Mouse (Mus musculus): ENCODE measurements around the gene Fbrsl1. TPM values are rescaled to one million over a fixed set of nuclear protein-coding genes. Genes with fewer than 3 reads are reported as not detected.
A peak's percentile ranks its signal among the peaks of the same experiment; 100 is the strongest.

Fbrsl1 gene
- 4.1 and 4.9 TPM in 2 replicates for polyA plus RNA-seq (2015; fragmentation: Nextera tagmentation; extraction: Ambion mirVana)

DNA sequence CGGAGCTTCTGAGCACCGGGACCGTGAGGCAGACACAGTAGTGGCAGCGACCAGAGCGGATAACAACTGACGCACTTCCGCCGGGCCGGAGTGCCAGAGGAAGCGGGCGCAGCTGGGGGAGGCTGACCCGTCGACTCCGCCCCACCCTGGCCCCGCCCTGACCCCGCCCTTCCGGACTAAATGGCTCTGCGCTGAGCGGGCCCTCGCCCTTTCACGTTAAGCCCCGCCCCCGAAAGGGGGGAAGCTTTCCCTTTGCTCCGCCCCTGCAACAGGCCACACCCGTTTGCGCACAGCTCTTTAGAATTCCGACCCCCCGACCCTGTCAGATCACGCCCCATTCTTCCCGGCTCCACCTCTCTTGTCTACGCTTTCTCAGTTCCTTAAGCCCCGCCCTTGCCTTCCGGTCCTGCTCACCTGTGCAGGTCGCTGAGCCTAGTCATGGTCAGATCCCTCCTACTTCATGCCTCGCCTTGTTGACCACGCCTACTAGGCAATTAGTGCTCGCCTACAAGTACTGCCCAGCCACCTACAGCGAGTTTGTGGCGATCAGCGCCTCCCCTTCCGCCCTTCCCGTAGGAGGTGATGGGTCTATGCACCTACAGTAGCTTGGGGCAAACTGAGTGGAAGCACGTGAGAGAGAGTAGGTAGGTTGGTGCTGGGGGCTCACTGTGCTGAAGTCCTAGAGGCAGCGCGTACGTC, at the start of gene Fbrsl1:
Gene Fbrsl1 (minus strand): TSS at position 68 of the 699 bp plus-strand sequence.
- ATAC-seq (ENCODE audit: insufficient read depth) = peak; percentile 98
- Histone ChIP-seq H3K9me3 (replicated peaks) (no peaks in the 10 kb centered on the region), H3K9ac (peak within 1 kb of the TSS; percentile 93), H3K27ac (replicated peaks) (peak within 1 kb of the TSS; percentile 87), H3K36me3 (replicated peaks) (no peaks in the 10 kb centered on the region), H3K27me3 (peaks cover 24% of the 10 kb centered on the region; the same call in 1 of the 2 replicates), H3K4me1 (replicated peaks) (peaks cover 37% of the 10 kb centered on the region), H3K4me2 (peak within 1 kb of the TSS; percentile 95), H3K4me3 (replicated peaks) (peak within 1 kb of the TSS; percentile 97)
- WGBS (ENCODE audit: insufficient replicate concordance) = 1% methylated on average over 46 of the region's 46 CpGs

- no peaks in the 10 kb centered on the region for H3K27me3 ChIP-seq
- no peak overlapping the region for H3K4me2 ChIP-seq
- no peak overlapping the region for H3K4me3 ChIP-seq (replicated peaks)
- H3K36me3 ChIP-seq (replicated peaks) = no peaks in the 10 kb centered on the region
- H3K9ac ChIP-seq = no peak overlapping the region
- H3K27ac ChIP-seq (replicated peaks) = no peak overlapping the region
- H3K4me1 ChIP-seq (replicated peaks) = no peaks in the 10 kb centered on the region
- WGBS (ENCODE audit: insufficient replicate concordance) = 55% methylated on average over 10 of the region's 10 CpGs
- no peaks in the 10 kb centered on the region for H3K9me3 ChIP-seq (replicated peaks)
- ATAC-seq (ENCODE audit: insufficient read depth) = no peak
Observed at GRCm38 (mm10) chr5:110498071-110498470, 49.8 kb upstream of the Fbrsl1 start.

DNA sequence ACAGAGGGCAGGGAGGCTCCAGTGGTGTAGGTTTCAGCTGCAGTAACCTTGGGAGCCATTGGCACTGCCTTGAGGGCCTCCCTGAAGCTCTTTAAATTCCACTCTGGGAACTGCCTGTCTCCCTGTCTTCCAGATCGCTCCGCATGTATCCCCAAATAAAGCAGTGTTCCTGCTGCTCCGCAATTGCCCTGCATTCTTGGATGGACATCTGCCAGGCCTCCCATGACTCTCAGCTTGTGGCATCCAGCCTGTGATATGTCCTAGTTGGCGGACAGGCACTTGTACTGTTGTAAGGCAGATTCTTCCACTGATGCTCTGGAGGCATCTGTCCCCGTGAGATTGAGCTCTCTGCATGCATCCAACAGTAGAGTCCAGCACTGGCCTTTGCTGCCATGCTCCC, 49.3 kb upstream of the Fbrsl1 start:
- H3K27ac ChIP-seq (replicated peaks) = no peak overlapping the region
- no peaks in the 10 kb centered on the region for H3K36me3 ChIP-seq (replicated peaks)
- H3K9me3 ChIP-seq (replicated peaks) = no peaks in the 10 kb centered on the region
- H3K27me3 ChIP-seq = no peaks in the 10 kb centered on the region
- H3K9ac ChIP-seq = no peak overlapping the region
- H3K4me1 ChIP-seq (replicated peaks) = no peaks in the 10 kb centered on the region
- no peak for ATAC-seq (ENCODE audit: insufficient read depth)
- no peak overlapping the region for H3K4me2 ChIP-seq
- H3K4me3 ChIP-seq (replicated peaks) = no peak overlapping the region
- WGBS (ENCODE audit: insufficient replicate concordance) = 60% methylated on average over 5 of the region's 5 CpGs

DNA sequence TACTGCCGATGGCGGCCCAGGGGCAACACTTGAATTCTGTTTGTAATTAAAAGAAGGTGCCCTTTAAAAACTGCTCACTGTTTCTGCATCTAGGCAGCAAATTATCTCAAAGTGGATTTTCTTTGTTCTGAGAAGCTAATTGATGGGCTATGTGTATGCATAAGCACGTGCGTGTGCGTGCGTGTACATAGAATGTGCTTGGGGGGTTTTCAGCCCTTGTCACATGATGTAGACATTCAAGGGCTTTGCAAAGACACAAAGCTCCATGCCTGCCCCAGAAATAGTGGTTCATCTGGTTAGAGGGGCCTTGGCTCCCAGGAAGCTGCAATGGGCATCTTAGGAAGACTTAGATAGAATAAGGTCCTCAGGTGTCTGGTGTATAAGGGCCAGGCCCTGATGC, 46.7 kb upstream of the Fbrsl1 start:
- Histone ChIP-seq H3K4me2 (no peak overlapping the region), H3K27ac (replicated peaks) (no peak overlapping the region), H3K9ac (no peak overlapping the region), H3K36me3 (replicated peaks) (no peaks in the 10 kb centered on the region), H3K27me3 (no peaks in the 10 kb centered on the region), H3K9me3 (replicated peaks) (no peaks in the 10 kb centered on the region), H3K4me1 (replicated peaks) (no peaks in the 10 kb centered on the region), H3K4me3 (replicated peaks) (no peak overlapping the region)
- 82% methylated on average over 6 of the region's 6 CpGs for WGBS (ENCODE audit: insufficient replicate concordance)
- ATAC-seq (ENCODE audit: insufficient read depth) = no peak

DNA sequence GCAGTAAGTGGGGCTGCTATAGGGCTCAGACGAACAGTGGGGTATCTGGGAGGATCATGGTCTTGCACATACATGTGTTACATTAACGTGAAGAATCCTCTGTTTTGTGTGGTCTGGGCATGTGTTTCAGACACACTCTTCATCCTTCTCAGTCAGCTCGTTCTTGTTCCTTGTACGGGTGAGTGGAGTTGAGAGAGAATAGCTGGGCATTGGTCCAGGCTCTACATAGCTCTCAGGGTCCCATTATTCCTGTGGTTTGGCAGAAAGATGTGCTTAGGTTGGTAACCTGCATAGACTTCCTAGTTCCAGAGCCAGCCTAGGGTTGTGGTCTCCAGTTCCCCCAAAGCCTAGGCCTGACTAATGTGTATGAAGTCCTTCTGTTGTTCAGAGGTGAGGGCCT, 46.1 kb upstream of the Fbrsl1 start:
- Histone ChIP-seq H3K36me3 (replicated peaks) (no peaks in the 10 kb centered on the region), H3K9ac (no peak overlapping the region), H3K4me3 (replicated peaks) (no peak overlapping the region), H3K27ac (replicated peaks) (no peak overlapping the region), H3K9me3 (replicated peaks) (no peaks in the 10 kb centered on the region), H3K4me2 (no peak overlapping the region), H3K4me1 (replicated peaks) (0 out of 2 replicates have a peak, but pooled peaks cover 1% of the 10 kb centered on the region), H3K27me3 (no peaks in the 10 kb centered on the region)
- no peak for ATAC-seq (ENCODE audit: insufficient read depth)
- 50% methylated on average over 4 of the region's 4 CpGs for WGBS (ENCODE audit: insufficient replicate concordance)

- Histone ChIP-seq H3K4me3 (replicated peaks) (no peak overlapping the region), H3K36me3 (replicated peaks) (no peaks in the 10 kb centered on the region), H3K4me2 (no peak overlapping the region), H3K9me3 (replicated peaks) (no peaks in the 10 kb centered on the region), H3K27ac (replicated peaks) (no peak overlapping the region), H3K4me1 (replicated peaks) (0 out of 2 replicates have a peak, but pooled peaks cover 4% of the 10 kb centered on the region), H3K27me3 (no peaks in the 10 kb centered on the region), H3K9ac (no peak overlapping the region)
- no peak for ATAC-seq (ENCODE audit: insufficient read depth)
- 6% methylated on average over 4 of the region's 4 CpGs for WGBS (ENCODE audit: insufficient replicate concordance)
Observed at GRCm38 (mm10) chr5:110493785-110494184, 45.5 kb upstream of the Fbrsl1 start.

DNA sequence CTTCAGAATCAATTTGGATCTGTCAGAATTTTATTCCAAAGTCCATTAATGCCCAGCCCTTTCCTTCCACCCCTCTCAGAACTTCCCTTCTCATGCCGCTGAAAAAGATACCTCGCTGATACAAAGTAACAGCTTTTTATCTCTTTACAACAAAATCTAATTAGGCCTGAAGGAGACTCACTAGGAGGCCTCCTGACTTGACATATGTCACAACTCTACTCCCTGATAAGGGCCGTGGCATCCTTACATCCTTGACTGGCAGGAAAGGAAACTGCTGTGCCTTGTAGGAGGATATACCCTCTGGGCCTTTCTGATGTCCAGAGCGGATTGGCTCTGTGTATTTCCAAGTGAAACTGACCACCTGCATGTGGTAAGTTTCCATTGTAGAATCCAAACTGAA, 41.3 kb upstream of the Fbrsl1 start:
- Histone ChIP-seq H3K4me1 (replicated peaks) (peaks cover 12% of the 10 kb centered on the region; the same call in 1 of the 2 replicates), H3K36me3 (replicated peaks) (no peaks in the 10 kb centered on the region), H3K4me3 (replicated peaks) (no peak overlapping the region), H3K4me2 (no peak overlapping the region), H3K27me3 (no peaks in the 10 kb centered on the region), H3K9me3 (replicated peaks) (no peaks in the 10 kb centered on the region), H3K9ac (no peak overlapping the region), H3K27ac (replicated peaks) (no peak overlapping the region)
- WGBS (ENCODE audit: insufficient replicate concordance) = 16% methylated on average over 4 of the region's 4 CpGs
- ATAC-seq (ENCODE audit: insufficient read depth) = peak; percentile 42; the same call in 1 of the 2 replicates

GRCm38 (mm10) chr5:110487943-110488342, 39.6 kb upstream of the Fbrsl1 start:
- Histone ChIP-seq H3K27ac (replicated peaks) (no peak overlapping the region), H3K4me3 (replicated peaks) (no peak overlapping the region), H3K9me3 (replicated peaks) (no peaks in the 10 kb centered on the region), H3K36me3 (replicated peaks) (no peaks in the 10 kb centered on the region), H3K9ac (no peak overlapping the region), H3K4me2 (no peak overlapping the region), H3K4me1 (replicated peaks) (peaks cover 12% of the 10 kb centered on the region; the same call in 1 of the 2 replicates), H3K27me3 (no peaks in the 10 kb centered on the region)
- ATAC-seq (ENCODE audit: insufficient read depth) = no peak
- 27% methylated on average over 1 of the region's 1 CpGs for WGBS (ENCODE audit: insufficient replicate concordance)

DNA sequence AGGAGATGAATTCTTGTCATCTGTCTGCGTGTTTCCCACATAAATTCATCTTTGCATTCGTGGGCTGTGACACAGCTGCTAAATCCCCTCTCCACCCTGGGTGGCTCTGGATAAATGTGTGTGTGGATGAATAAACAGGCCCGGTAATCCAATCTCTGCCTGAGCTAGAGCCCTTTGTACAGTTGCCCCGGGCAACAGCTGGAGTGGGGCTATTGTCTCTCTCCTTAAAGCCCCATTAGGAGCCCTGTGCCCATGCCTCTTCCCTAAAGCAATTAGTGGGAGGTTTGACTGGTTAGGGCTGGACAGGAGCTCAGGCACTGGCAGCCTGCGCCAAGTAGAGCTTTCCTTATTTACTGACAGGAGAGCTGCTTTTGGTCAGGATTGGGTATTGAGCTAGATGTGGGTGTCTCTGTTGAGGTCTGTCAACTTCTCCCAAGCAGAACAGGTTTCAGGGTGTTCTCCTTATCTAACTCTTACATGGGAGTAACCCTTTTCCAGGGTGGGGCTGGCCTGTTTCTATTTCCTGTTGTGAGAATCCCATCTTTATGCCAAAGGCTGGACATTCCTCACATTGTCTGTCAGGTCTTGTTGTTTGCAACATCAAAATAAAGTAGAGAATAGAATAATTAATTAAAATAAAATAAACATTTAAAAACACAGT, 38.5 kb upstream of the Fbrsl1 start:
- 45% methylated on average over 5 of the region's 5 CpGs for WGBS (ENCODE audit: insufficient replicate concordance)
- H3K36me3 ChIP-seq (replicated peaks) = no peaks in the 10 kb centered on the region
- H3K4me2 ChIP-seq = no peak overlapping the region
- no peak overlapping the region for H3K27ac ChIP-seq (replicated peaks)
- no peak overlapping the region for H3K9ac ChIP-seq
- peaks cover 9% of the 10 kb centered on the region for H3K27me3 ChIP-seq
- no peak for ATAC-seq (ENCODE audit: insufficient read depth)
- no peaks in the 10 kb centered on the region for H3K9me3 ChIP-seq (replicated peaks)
- no peak overlapping the region for H3K4me3 ChIP-seq (replicated peaks)
- H3K4me1 ChIP-seq (replicated peaks) = peaks cover 12% of the 10 kb centered on the region; the same call in 1 of the 2 replicates

- Histone ChIP-seq H3K4me2 (no peak overlapping the region), H3K4me3 (replicated peaks) (no peak overlapping the region), H3K27me3 (peaks cover 28% of the 10 kb centered on the region), H3K27ac (replicated peaks) (no peak overlapping the region), H3K9me3 (replicated peaks) (no peaks in the 10 kb centered on the region), H3K36me3 (replicated peaks) (no peaks in the 10 kb centered on the region), H3K9ac (no peak overlapping the region), H3K4me1 (replicated peaks) (peaks cover 12% of the 10 kb centered on the region; the same call in 1 of the 2 replicates)
- ATAC-seq (ENCODE audit: insufficient read depth) = no peak
- WGBS (ENCODE audit: insufficient replicate concordance) = 38% methylated on average over 3 of the region's 3 CpGs
Observed at GRCm38 (mm10) chr5:110484711-110485110, 36.4 kb upstream of the Fbrsl1 start.

- H3K9ac ChIP-seq = no peak overlapping the region
- ATAC-seq (ENCODE audit: insufficient read depth) = no peak
- H3K4me3 ChIP-seq (replicated peaks) = no peak overlapping the region
- peaks cover 37% of the 10 kb centered on the region for H3K27me3 ChIP-seq
- no peaks in the 10 kb centered on the region for H3K36me3 ChIP-seq (replicated peaks)
- no peak overlapping the region for H3K27ac ChIP-seq (replicated peaks)
- no peaks in the 10 kb centered on the region for H3K9me3 ChIP-seq (replicated peaks)
- no peak overlapping the region for H3K4me2 ChIP-seq
- H3K4me1 ChIP-seq (replicated peaks) = 0 out of 2 replicates have a peak, but pooled peaks cover 3% of the 10 kb centered on the region
- 9% methylated on average over 8 of the region's 8 CpGs for WGBS (ENCODE audit: insufficient replicate concordance)
Observed at GRCm38 (mm10) chr5:110479228-110479627, 30.9 kb upstream of the Fbrsl1 start.
